Mouse (Mus musculus) kidney, adult 2 months (tissue): Measurements from ENCODE around the gene Txndc5. TPM values are rescaled to one million over a fixed set of nuclear protein-coding genes. Genes with fewer than 3 reads are reported as not detected.
A peak's percentile ranks its signal among the peaks of the same experiment; 100 is the strongest.

Experiments
- DNase-seq: peaks from one replicate; pipeline ENCODE4 v3.0.0; 2021
- H3K27ac ChIP-seq: fragments of 200-500 bp; 2 replicates; pipeline ENCODE4 v1.5.1; 2012; ENCODE audit warnings: low read depth, low read length, control low read depth, inconsistent platforms; ENCODE audit not compliant: insufficient read depth
- H3K27me3 ChIP-seq: fragments of 200-500 bp; replicated peaks from 2 replicates; pipeline ENCODE4 v1.6.1; 2012; ENCODE audit warnings: mild to moderate bottlenecking, moderate library complexity, low read length, inconsistent platforms; ENCODE audit not compliant: control insufficient read depth, insufficient read depth
- H3K36me3 ChIP-seq: fragments of 200-500 bp; 2 replicates; pipeline ENCODE4 v1.6.1; 2012; ENCODE audit warnings: mild to moderate bottlenecking, moderate library complexity, low read length, inconsistent platforms; ENCODE audit not compliant: control insufficient read depth, insufficient read depth
- H3K4me1 ChIP-seq: fragments of 200-500 bp; 2 replicates; pipeline ENCODE4 v1.6.1; 2011; ENCODE audit warnings: low read length; ENCODE audit not compliant: control insufficient read depth, insufficient read depth
- H3K4me3 ChIP-seq: fragments of 200-500 bp; 2 replicates; pipeline ENCODE4 v1.5.1; 2011; ENCODE audit warnings: mild to moderate bottlenecking, low read depth, low read length, control low read depth; ENCODE audit not compliant: insufficient read depth
- CTCF ChIP-seq: fragments of 200-500 bp; conservative IDR thresholded peaks from 2 replicates; pipeline ENCODE4 v1.5.1; 2011; ENCODE audit warnings: low read depth, mild to moderate bottlenecking, control low read depth, low read length, moderate library complexity, mixed read lengths; ENCODE audit not compliant: insufficient read depth, insufficient read length
- POLR2A ChIP-seq: fragments of 200-500 bp; IDR thresholded peaks from one replicate; pipeline ENCODE4 v1.6.1; 2011; ENCODE audit warnings: low read depth, low read length, control low read depth
- WGBS: fragments of 180-500 bp; shearing (Covaris S2); methylation state at CpG from one replicate; pipeline ENCODE4 v1.1.7; 2018; 5-methylcytosine and 5-hydroxymethylcytosine counted together
- polyA plus RNA-seq: library from polyadenylated mRNA; depleted of rRNA; stranded (reverse); fragments of >200 nt; gene quantifications from 2 replicates; pipeline ENCODE4 v1.2.3, GENCODE M21; 2012; rRNA removed

Txndc5 gene
- 91.3 and 109 TPM in 2 replicates for polyA plus RNA-seq

DNA sequence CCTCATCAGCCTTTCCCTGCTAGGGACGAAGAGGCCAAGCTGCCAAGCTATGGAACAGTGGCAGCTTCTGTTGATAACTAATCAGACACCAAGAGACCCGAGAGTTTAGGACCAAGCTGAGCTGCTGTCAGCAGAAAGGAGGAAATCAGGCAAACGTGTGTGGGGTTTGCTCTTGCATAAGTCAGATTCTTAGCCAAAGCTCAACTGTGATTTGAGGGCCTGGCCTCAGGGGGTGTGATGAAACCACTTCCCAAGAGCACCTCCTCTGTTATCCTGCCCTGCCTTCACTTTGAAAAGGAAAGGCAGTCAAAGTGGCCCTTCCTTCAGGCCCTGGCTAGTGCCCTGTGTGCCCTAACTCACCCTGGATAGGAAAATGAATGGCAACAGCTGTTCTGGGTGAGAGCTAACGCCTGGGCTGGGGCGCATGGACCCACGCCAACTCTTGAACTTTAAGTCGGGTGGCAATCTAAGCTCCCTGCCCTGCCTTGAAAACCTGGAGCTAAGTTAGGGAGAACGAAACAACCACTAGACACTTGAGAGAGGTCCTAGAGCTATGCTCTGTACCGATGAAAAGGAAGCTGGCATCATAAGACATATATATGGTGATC, at the start of gene Txndc5:
Gene Txndc5, minus strand, starts transcription at position 138 of the 608 bp plus-strand sequence.
- WGBS = 48% methylated on average over 9 of the region's 9 CpGs
- Histone ChIP-seq H3K4me3 (peak within 1 kb of the TSS; percentile 82), H3K27me3 (no peaks in the 10 kb centered on the region), H3K4me1 (peaks cover 12% of the 10 kb centered on the region), H3K36me3 (no peaks in the 10 kb centered on the region), H3K27ac (peak within 1 kb of the TSS; percentile 71)
- DNase-seq = no peak
- TF ChIP-seq CTCF (no peak), POLR2A (no peak)

DNA sequence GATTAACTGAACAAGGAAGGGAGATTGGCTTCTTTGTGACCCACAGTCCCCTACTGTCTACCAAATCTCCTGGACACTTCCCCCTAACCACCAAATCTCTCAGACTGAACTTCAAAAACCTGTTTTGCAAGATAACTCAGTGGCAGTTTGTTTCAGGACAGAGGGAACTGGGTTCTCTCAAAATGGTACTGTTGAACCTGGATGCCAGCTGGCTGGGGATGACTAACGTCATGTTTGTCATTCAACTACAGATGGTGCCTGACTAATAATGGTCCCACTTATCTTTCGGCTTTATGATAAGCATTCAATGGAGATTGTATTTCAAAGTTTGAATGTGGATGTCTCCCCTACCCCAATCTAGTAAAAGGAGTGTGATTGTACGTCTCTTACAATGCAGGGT, 46.0 kb upstream of the Txndc5 start:
- no peak for DNase-seq
- no peak overlapping the region for H3K27ac ChIP-seq
- WGBS = 88% methylated on average over 3 of the region's 3 CpGs
- TF ChIP-seq POLR2A = no peak
- H3K36me3 ChIP-seq = no peaks in the 10 kb centered on the region
- no peaks in the 10 kb centered on the region for H3K4me1 ChIP-seq
- no peaks in the 10 kb centered on the region for H3K27me3 ChIP-seq
- no peak overlapping the region for H3K4me3 ChIP-seq

DNA sequence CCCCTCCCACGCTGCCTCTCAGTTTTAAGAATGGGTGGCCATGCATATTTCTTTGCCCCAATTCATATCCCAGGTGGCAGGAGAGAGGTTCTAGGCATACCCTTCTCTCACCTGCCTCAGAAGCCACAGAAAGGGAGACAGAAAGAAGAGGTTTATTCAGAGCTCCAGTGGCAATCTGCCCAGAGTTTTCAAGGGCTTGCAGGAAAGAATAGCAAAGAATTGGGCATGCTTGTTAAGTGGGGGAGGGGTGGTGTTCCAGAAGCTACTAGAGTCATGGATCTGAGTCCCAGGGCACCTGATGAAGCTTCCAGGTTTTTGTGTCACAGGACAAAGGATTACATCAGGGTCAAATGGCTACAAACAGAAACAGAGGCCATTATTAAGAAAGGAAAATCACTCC, 44.7 kb upstream of the Txndc5 start:
- WGBS = 94% methylated on average over 1 of the region's 1 CpGs
- no peaks in the 10 kb centered on the region for H3K36me3 ChIP-seq
- no peak for DNase-seq
- H3K27ac ChIP-seq = no peak overlapping the region
- no peak for TF ChIP-seq POLR2A
- H3K27me3 ChIP-seq = no peaks in the 10 kb centered on the region
- no peaks in the 10 kb centered on the region for H3K4me1 ChIP-seq
- H3K4me3 ChIP-seq = no peak overlapping the region

DNA sequence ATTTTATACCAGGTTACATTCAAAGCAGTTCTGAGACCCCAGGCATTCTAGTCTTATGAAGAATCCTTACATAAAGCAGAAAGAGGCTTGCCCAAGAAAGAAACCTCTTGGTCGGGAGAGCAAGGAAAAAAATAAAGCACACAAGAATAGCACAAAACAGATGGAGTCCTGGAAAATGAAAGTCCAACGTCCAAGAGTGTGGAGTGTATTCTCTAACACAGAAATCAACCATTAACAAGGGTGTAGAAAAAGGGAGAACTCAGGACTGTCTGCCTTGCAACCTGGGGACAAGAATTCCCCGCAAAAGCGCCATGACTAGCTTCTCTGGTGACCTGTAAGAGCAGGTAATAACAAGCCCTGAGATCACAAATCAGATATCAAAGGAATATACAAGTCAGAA, 36.6 kb upstream of the Txndc5 start:
- peak; percentile 77 for DNase-seq
- 49% methylated on average over 4 of the region's 4 CpGs for WGBS
- H3K36me3 ChIP-seq = no peaks in the 10 kb centered on the region
- no peaks in the 10 kb centered on the region; the same call in 1 of the 2 replicates for H3K27me3 ChIP-seq
- H3K4me3 ChIP-seq = no peak overlapping the region
- H3K27ac ChIP-seq = peak overlapping the region; percentile 12; the same call in 1 of the 2 replicates
- H3K4me1 ChIP-seq = peaks cover 4% of the 10 kb centered on the region; the same call in 1 of the 2 replicates
- TF ChIP-seq CTCF (no peak), POLR2A (no peak)

DNA sequence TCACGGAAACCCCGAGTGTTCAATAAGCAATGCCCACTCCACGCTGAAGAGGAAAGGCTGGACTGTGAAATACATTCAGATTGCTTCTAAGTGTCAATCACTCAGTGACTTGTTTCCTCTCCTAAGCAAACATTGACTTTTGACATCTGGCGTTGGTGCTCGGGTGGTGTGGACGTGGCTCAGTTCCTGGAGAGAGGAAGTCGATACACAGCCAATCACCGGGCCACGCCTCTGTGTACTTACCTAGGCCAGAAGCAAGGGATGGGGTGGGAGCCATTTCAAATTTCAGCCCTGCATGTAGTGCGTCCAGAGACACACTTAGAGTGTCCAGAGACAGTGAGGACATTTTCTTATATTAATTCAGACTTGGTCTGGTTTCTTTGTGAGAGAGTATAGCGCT, 26.0 kb upstream of the Txndc5 start:
- DNase-seq = no peak
- no peaks in the 10 kb centered on the region for H3K4me1 ChIP-seq
- TF ChIP-seq CTCF = no peak
- no peak for TF ChIP-seq POLR2A
- H3K27ac ChIP-seq = no peak overlapping the region
- no peaks in the 10 kb centered on the region for H3K27me3 ChIP-seq
- no peaks in the 10 kb centered on the region for H3K36me3 ChIP-seq
- WGBS = 58% methylated on average over 11 of the region's 11 CpGs
- H3K4me3 ChIP-seq = no peak overlapping the region

GRCm38 (mm10) chr13:38554210-38554609, 25.6 kb upstream of the Txndc5 start:
- H3K4me3 ChIP-seq = no peak overlapping the region
- no peaks in the 10 kb centered on the region for H3K4me1 ChIP-seq
- 52% methylated on average over 3 of the region's 3 CpGs for WGBS
- H3K27ac ChIP-seq = no peak overlapping the region
- no peak for DNase-seq
- no peaks in the 10 kb centered on the region for H3K27me3 ChIP-seq
- TF ChIP-seq POLR2A (no peak), CTCF (no peak)
- no peaks in the 10 kb centered on the region for H3K36me3 ChIP-seq

DNA sequence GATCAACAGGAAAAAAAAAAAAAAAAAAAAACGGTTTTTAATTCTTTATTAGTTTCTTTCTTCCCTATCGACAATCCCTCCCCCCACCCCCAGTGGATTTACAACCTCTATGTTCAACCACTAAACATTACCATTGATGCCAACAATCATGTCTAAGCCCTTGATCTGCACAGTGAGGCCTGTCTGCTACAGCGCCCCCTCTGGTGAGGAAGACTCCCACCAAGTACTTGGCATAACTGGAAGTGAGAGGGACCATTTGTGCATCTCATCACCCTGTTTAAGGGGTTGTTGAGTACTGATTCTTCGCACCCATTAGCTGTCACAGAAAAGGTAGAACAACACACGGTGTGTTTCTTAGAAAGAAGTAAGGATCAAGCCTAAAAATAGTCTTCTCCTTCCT, 20.1 kb upstream of the Txndc5 start:
- H3K4me1 ChIP-seq = no peaks in the 10 kb centered on the region
- H3K4me3 ChIP-seq = no peak overlapping the region
- H3K27ac ChIP-seq = no peak overlapping the region
- H3K36me3 ChIP-seq = no peaks in the 10 kb centered on the region
- DNase-seq = no peak
- H3K27me3 ChIP-seq = no peaks in the 10 kb centered on the region
- WGBS = 77% methylated on average over 5 of the region's 5 CpGs
- TF ChIP-seq CTCF = no peak
- no peak for TF ChIP-seq POLR2A
